Mouse (Mus musculus): ENCODE measurements around the gene Smok3b.
A peak's percentile ranks its signal among the peaks of the same experiment; 100 is the strongest.
"Not testable (repeated sequence)": the region's sequence is repeated elsewhere in the genome, so short reads cannot be mapped to it uniquely, and the experiment has no call there.

Smok3b gene

DNA sequence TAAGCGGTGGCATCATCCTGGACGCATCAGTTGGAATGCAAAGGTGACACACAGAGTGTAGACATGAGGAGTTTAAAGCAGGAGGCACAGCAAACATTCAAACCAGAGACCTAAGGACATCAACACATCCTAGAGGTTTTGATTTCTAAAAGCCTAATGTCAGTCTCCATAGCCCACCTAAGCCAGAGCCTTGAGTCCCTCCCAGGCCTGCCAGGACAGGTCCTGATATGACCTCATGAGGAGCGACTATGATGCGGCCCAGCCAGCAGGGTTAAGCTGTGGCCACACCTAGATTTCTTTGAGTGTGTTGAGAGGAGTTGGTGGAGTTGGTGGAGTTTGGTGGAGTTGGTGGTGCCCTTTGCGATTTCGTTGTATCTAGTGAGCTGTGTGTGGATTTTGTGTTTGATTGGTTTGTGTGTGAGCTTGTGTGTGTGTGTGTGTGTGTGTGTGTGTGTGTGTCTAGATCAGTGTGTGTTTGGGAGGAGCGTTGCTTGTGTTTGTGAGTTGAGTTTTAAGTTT is at the start of gene Smok3b, which contains the start of gene Smok3a:
TSS of gene Smok3b (plus strand) at position 469 of the 519 bp plus-strand sequence.
TSS of gene Smok3a (plus strand) at position 301 of the 519 bp plus-strand sequence.
- DNase-seq, result not testable (repeated sequence)

- DNase-seq, result no peak
Observed at GRCm38 (mm10) chr5:137973161-137973560, 48.1 kb upstream of the Smok3b start.

- peak; percentile 8 for DNase-seq
Observed at GRCm38 (mm10) chr5:137973738-137974137, 47.5 kb upstream of the Smok3b start.

- no peak for DNase-seq
Observed at GRCm38 (mm10) chr5:137974724-137975123, 46.5 kb upstream of the Smok3b start.

DNA sequence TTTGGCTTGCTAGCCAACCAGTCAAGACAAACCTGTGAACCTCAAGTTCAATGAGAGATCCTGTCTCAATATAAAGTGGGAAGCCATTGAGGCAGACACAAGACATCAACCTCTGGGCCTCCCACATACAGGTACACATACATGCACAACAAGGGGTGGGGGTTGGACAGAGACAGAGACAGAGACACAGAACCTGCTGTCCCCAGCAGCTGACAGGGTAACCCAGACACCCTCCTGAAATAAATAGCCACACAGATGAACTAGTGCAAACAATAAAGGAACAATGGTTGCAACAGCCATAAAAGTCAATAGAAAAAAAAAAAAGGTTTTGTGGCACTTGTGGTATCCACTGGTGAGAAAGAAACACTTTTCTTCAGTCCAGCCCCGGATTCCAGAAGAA is 45.8 kb upstream of the Smok3b start:
- DNase-seq, result no peak

- no peak for DNase-seq
Observed at GRCm38 (mm10) chr5:137977291-137977690, 43.9 kb upstream of the Smok3b start.

GRCm38 (mm10) chr5:137979081-137979480 is 42.1 kb upstream of the Smok3b start:
- DNase-seq, result no peak

DNA sequence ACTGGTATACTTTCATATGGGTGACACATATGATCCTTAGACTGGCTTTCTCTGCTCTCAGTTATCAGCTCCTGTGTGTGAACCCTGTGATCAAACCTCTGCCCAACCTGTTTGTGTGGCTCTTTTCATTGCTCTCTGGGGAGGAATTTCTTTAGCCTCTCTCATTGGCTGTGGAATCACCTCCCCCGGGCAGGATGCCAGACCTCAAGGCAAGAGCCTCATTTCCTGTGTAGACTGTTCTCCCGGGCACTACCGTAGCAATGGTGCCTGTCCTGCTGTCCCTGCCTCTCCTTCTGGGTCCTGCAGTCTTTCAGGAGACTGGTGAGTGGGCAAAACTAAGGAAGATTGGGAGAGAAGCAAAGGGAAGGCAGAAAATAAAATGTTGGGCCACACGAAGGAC is 39.9 kb upstream of the Smok3b start, which contains the start of gene Azgp1:
TSS of gene Azgp1 (plus strand) at position 221 of the 400 bp plus-strand sequence.
- no peak for DNase-seq

DNA sequence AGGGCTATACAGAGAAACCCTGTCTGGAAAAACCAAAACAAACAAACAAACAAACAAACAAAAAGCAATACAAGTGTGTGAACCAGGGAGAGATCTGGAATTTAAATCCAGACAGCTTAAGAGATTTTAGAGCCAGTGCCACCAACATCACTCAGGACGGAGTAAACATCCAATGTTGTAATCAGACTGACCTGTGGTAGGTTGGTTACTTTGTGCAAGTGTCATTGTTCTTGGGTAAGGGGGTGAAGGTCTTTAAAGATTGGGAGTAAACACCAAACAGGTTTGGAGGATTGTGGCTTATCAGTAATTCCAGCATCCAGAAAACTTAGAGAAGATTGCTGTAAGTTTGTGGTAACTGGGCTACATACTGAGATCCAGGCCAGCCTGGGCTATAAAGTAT is 34.9 kb upstream of the Smok3b start:
- DNase-seq, result no peak

GRCm38 (mm10) chr5:138009437-138009836 is 11.8 kb upstream of the Smok3b start:
- no peak for DNase-seq

- DNase-seq, result no peak
Observed at GRCm38 (mm10) chr5:138012382-138012781, 8.8 kb upstream of the Smok3b start.

DNA sequence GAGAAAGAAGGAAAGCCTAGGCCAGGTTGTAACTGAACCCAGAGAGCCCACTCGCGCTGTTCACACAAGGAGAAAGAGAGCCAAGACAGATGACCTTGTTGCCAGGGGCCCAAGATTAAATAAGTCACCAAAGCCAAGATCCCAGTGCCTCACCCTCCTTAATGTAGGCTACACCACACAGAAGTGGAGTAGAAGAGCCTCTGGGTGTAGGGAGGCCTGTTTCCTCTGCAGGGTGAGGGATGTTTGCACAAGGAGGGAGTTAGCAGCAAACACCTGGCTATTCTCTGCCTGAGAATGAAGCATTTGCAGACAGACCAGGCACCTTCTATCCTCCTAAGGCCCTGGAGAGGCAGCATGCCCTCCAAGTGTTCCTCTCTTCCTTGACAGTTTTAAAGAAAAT is 4.7 kb upstream of the Smok3b start:
- no peak for DNase-seq

- no peak for DNase-seq
Observed at GRCm38 (mm10) chr5:138016997-138017396, 4.2 kb upstream of the Smok3b start.

DNA sequence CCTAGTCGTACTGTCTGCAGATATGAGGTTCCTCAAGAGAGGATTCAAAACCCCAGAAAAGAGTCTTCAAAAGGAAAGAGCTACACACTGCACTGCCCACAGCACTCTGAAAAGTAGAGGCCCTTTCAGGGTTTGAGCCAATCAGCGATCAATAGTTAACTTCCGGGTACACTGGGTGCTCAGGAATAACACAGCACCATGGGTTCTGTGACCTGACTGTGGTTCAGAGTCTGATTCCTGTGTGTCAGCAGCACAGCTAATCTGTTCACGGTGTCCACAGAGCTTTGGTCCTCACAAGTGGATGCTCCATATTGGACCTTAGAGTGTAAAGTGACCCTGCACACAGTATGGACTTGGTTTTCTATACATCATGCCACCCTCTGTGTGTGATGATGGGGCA is 1.7 kb upstream of the Smok3b start:
- DNase-seq, result not testable (repeated sequence)

DNA sequence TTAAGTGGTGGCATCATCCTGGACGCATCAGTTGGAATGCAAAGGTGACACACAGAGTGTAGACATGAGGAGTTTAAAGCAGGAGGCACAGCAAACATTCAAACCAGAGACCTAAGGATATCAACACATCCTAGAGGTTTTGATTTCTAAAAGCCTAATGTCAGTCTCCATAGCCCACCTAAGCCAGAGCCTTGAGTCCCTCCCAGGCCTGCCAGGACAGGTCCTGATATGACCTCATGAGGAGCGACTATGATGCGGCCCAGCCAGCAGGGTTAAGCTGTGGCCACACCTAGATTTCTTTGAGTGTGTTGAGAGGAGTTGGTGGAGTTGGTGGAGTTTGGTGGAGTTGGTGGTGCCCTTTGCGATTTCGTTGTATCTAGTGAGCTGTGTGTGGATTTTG is 31.7 kb downstream of the Smok3b start, which contains the start of gene Smok3c:
TSS of gene Smok3c (plus strand) at position 301 of the 400 bp plus-strand sequence.
- DNase-seq, result not testable (repeated sequence)

DNA sequence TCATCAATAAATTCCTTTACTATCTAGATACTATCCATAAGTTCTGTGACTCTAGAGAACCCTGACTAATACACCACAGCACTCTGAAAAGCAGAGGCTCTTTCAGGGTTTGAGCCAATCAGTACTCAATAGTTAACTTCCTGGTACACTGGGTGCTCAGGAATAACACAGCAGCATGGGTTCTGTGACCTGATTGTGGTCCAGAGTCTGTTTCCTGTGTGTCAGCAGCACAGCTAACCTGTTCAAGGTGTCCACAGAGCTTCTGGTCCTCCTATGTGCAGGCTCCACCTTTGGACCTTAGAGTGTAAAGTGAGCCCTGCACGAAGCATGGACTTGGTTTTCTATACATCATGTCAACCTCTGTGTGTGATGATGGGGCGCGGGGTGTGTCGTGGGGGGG is 52.6 kb downstream of the Smok3b start:
- no peak for DNase-seq

DNA sequence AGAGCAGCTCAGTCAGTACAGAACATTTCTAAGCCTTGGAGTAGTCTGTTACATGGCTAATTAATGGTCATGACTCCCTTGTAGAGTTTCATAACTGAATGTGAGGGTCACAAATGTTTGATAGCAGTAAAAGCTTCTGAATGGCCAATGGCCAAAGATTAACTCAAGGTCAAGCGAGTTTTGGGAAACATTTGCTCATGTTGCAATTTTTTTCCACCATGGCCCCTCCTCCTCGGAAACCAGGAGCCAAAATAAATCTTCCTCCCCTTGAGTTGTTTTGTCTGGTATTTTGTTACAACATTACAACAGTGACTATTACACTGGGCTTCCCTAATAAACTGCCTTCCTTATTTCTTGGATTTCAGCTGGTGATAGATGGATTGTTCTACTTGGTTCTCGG is 54.5 kb downstream of the Smok3b start:
- DNase-seq, result no peak

- no peak for DNase-seq
Observed at GRCm38 (mm10) chr5:138076148-138076547, 54.9 kb downstream of the Smok3b start.

DNA sequence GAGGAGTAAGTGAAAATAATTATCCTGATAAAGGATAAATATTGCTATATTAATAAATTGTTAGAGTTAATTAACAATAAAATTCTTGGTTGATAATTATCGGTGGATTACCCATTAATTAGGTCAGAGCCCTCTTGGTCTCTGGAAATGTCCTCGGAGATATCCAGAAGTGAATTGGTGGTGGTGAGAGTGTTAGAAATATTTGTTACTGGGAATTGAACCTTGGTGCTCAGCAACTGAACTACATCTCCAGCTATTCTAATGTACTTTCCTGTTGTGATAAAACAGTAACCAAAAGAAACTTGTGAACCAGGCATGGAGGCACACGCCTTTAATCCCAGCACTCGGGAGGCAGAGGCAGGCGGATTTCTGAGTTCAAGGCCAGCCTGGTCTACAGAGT is 59.2 kb downstream of the Smok3b start:
- no peak for DNase-seq

DNA sequence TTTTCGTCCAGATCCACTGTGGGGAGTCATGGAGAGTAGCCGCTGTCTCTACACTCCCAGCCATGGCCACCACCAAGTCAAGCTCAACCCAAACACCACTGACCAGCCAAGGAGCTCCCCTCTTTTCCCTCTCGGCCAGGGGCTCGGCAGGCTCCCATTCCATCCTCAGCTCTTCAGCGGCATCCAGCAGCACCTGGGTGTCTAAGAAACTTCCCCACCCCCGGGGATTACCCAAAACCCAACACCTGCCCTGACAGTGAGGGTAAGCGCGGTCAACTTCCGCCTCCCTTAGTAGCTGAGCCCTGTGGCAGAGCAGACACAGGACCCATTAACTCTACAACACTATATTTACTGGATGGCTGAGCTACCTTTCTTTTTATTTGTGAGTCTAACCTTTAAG is 60.2 kb downstream of the Smok3b start:
- DNase-seq, result no peak

GRCm38 (mm10) chr5:138083318-138083900 is 62.2 kb downstream of the Smok3b start:
- DNase-seq, result no peak

DNA sequence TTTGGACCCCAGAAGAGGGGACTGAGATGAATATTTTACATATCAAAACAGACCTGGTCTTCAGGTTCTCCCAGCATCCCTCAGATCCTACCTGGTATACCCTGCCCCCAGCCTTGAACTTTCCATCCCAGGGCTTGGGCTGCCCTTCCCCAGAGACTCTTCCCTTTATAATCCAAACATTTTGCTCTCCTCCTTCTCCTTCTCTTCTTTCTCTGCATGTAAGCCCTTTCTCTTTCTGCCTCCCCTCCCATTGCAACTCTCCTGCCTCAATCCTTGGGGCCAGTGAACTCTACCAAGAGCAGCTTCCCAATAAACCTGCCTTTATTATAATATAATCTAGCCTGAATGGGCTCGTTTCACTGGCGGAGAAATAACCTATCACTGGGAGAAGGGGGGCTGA is 62.7 kb downstream of the Smok3b start:
- DNase-seq, result no peak

GRCm38 (mm10) chr5:138084507-138084906 is 63.3 kb downstream of the Smok3b start:
- DNase-seq, result no peak

- DNase-seq, result peak; percentile 87
Observed at GRCm38 (mm10) chr5:138084996-138085395, 63.8 kb downstream of the Smok3b start, which contains the start of gene Zkscan1. Gene Zkscan1, plus strand, starts transcription at chr5:138085084.

DNA sequence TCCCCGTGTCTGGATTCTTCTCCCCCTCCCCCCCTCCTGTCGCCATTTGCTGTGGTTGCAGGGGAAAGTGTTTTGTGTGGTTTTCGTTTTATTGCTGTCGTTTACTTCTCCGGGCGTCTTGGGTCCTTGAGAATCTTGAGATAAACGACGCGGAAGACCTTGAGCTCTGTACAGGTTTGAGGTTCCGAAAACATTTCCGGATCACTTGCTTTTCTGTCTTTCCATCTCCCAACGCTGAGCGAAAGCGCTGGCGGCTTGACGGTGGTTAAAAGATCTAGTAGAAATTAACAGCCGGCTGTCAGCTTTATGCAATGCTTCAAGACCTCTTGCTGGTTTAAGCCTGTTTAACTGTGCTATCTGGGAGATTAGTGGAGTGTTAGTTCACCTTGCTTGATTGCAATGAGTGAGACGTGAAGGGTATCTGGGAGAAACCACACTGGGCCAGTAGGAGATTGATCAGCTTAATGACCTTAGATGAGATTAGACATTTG is 64.2 kb downstream of the Smok3b start:
- no peak for DNase-seq
